Mouse (Mus musculus) left cerebral cortex, postnatal 25 days (tissue): ENCODE measurements at regions not wholly inside any gene's neighbourhood (a gene's known extent, or its start where the extent isn't known, plus 50 kb on each side); places are given as distances from the start of the nearest gene placed in this dataset.

Experiments
- DNase-seq, 2 experiments: peaks; one replicate each; pipeline ENCODE4 v3.0.0; 2022; ENCODE audit warnings: low spot score in 2 of 2, mixed read lengths in 1 of 2
- intact Hi-C: fragments of 180-260 bp; cut with DNase I; formaldehyde crosslinking; loops from one replicate; pipeline ENCODE4 v1.15.1; 2025

- DNase-seq: peak; percentile 84 to 86
- intact Hi-C loops: loop anchor here (5.0 kb wide), 2 partner anchors 247 to 282 kb away; no protein-coding TSS in a partner anchor
Measured at GRCm38 (mm10) chr4:114665684-114666083, 155.8 kb upstream of the Gm12830 start.

GRCm38 (mm10) chr4:114666238-114666978, 155.1 kb upstream of the Gm12830 start:
- intact Hi-C loops: loop anchor here (5.0 kb wide), 2 partner anchors 246 to 281 kb away; no protein-coding TSS in a partner anchor
- no peak for DNase-seq

- no peak for DNase-seq
- intact Hi-C loops: loop anchor here (5.0 kb wide), 2 partner anchors 245 to 280 kb away; no protein-coding TSS in a partner anchor
Measured at GRCm38 (mm10) chr4:114666979-114667328, 154.6 kb upstream of the Gm12830 start.

GRCm38 (mm10) chr4:114672096-114672720, 149.3 kb upstream of the Gm12830 start:
- DNase-seq: no peak
- intact Hi-C loops: no loop called here

GRCm38 (mm10) chr4:114676908-114677898, 144.3 kb upstream of the Gm12830 start:
- no peak for DNase-seq
- intact Hi-C loops: no loop called here

GRCm38 (mm10) chr4:114678053-114678941, 143.2 kb upstream of the Gm12830 start:
- peak; percentile 9 to 22 for DNase-seq
- intact Hi-C loops: no loop called here

- intact Hi-C loops: no loop called here
- DNase-seq: no peak
Measured at GRCm38 (mm10) chr4:114680360-114680759, 141.2 kb upstream of the Gm12830 start.

GRCm38 (mm10) chr4:114682955-114683354, 138.6 kb upstream of the Gm12830 start:
- intact Hi-C loops: no loop called here
- DNase-seq: no peak

GRCm38 (mm10) chr4:114683696-114684095, 137.8 kb upstream of the Gm12830 start:
- no peak for DNase-seq
- intact Hi-C loops: no loop called here

GRCm38 (mm10) chr4:114684844-114685382, 136.6 kb upstream of the Gm12830 start:
- DNase-seq: no peak
- intact Hi-C loops: no loop called here

- intact Hi-C loops: no loop called here
- peak; percentile 13 to 24 for DNase-seq
Measured at GRCm38 (mm10) chr4:114685454-114685853, 136.1 kb upstream of the Gm12830 start.

GRCm38 (mm10) chr4:114686091-114686490, 135.4 kb upstream of the Gm12830 start:
- intact Hi-C loops: no loop called here

GRCm38 (mm10) chr4:114688356-114688972, 133.1 kb upstream of the Gm12830 start:
- intact Hi-C loops: no loop called here
- no peak for DNase-seq

More at GRCm38 (mm10) chr4:114686091-114686490, 135.4 kb upstream of the Gm12830 start:
- DNase-seq: no peak

GRCm38 (mm10) chr4:114688973-114689371, 132.6 kb upstream of the Gm12830 start:
- no peak for DNase-seq
- intact Hi-C loops: no loop called here

GRCm38 (mm10) chr4:114705586-114705985, 115.9 kb upstream of the Gm12830 start:
- DNase-seq: no peak
- intact Hi-C loops: no loop called here

- DNase-seq: no peak
Measured at GRCm38 (mm10) chr4:114710182-114710909, 111.2 kb upstream of the Gm12830 start.

GRCm38 (mm10) chr4:114711082-114711481, 110.4 kb upstream of the Gm12830 start:
- intact Hi-C loops: no loop called here
- no peak for DNase-seq

More at GRCm38 (mm10) chr4:114710182-114710909, 111.2 kb upstream of the Gm12830 start:
- intact Hi-C loops: no loop called here
